Mouse (Mus musculus): ENCODE results near the gene B3gnt8. TPM values are rescaled to one million over a fixed set of nuclear protein-coding genes. Genes with fewer than 3 reads are reported as not detected.

The B3gnt8 gene
- 25.7 and 33.2 TPM in 2 replicates for polyA plus RNA-seq (2012; rRNA removed)

DNA sequence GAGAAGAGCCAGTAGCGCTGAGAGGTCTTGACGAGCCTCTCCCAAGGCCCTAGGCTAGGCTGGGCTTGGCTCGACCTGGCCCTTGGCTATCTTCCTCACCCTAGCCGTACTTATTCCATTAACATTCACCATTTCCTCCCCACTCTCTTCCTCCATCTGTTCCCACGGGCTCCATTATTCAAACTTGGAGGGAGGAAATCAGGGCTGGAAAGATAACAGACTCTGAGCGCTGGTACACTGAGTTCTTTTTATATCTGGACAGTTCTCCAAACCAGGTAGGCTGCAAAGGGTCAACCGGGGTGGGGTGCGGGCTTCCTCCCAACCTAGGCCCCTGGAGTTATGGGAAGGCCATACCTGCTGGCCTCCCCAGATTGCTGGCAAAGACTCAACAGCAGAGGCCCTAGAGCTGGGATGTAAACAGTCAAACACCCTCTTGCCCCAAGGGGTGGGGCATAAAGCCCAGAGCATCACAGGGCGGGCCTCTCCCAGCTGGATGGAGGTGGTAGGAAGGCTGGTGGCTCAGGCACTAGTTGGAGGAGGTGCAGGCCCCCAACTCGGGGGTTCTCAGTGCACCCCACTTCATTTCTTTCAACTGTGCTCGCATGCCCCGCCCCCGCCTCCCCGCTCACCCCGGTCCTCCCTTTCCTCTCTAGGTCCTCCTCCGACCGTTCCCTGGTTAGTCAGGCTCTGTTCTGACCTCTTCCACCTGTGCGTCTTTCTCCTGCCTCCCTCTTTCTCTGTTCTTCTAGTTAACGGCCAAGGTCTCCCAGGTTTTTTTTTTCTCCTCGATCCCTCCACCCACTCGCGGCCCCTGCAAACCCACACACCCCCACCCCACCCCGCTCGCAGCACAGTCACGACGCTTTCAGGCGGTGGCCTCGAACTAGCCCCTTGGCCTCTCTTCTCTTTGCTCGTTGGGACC lies at the start of gene B3gnt8:
TSS of gene B3gnt8 (plus strand) at position 146 of the 922 bp plus-strand sequence.

DNA sequence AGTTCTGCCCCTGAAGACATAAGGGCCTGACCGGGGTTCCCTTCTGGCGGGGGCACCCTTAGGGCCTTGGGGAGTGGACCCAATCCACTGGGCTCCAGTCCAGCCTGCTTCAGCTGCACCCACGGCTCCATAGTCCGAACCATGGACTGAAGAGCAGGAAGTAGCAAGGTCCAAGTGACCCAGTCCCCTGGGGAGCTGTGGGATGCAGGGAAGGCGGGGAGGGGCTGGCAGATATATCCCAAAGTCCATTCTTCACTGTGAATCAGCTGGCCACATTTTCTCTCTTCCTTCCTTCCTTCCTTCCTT lies 10.8 kb upstream of the B3gnt8 start, which contains the start of gene Erich4:
TSS of gene Erich4 (minus strand) at position 187 of the 306 bp plus-strand sequence.

DNA sequence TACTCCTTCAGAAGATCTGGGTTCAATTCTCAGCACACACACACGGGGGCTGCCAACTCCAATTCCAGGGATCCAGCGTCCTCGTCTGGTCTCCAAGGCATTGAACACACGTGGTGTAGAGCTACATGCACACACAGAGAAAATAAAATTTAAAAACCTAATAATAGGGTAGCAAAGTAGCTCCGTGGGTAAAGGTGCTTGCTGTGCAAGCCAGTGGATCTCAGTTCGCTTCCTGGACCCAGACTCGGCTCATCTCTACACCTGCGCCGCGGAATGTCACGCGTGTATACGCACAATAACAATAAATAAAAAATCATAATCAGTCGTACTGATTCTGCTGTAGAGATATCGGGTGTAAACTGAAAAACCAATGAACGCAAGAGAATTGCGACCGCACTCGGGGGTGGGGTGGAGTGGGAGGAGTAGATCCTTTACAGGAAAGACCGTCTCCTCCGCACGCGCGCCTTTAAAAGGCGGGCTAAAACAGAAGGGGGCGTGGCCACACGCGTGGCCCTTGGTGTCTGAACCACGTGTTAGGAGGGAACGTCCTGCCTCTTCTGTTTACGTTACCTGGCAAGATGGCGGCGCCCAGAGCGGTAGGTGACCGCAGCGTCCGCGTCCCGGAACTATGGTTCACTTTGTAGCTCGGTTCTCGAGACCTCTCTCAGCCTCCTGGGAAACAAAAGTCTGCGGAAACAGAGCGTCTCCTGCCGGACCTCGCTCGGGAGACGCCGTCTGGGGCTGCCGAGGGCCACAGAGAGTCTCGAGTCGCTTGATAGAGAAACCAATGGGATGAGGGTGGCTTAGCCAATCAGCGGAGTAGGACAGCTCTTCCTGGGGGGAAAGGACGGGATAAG lies 7.4 kb upstream of the B3gnt8 start, which contains the start of gene Dmac2:
TSS of gene Dmac2 (plus strand) at position 550 of the 857 bp plus-strand sequence.

GRCm38 (mm10) chr7:25658657-25659472 lies 32.4 kb downstream of the B3gnt8 start, which contains the start of the genes Bckdha and Exosc5:
Gene Bckdha, minus strand, starts transcription at chr7:25658981.
Gene Exosc5, plus strand, starts transcription at chr7:25659164.

DNA sequence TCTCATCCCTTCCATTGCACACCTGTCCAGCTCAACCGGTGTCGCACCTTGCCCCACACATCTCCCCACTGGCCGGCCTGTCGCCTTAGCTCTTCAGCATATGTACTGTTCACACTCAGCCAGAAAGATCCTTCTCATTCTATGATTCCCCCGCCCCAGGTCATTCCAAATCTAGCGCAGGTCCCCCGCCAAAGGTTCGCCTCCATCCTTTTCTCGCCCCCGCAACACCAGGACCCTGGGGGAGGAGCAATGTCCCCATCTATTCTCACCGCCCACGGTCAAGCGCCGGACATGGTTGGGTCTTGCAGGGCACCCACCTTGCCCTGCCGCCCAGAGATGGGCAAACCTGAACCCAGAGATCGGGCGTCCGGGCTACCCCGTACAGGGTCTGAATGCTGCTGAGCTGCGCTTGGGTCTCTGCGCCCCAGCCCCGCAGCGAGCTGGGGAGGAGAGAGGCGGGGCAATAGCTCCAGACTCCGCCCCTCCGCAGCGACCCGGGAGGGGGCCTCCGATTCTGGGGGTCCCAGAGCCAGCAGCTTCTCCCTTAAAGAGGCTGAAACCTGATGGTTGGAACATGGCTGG lies 48.4 kb downstream of the B3gnt8 start, which contains the start of gene Tmem91:
TSS of gene Tmem91 (minus strand) at position 448 of the 582 bp plus-strand sequence.

DNA sequence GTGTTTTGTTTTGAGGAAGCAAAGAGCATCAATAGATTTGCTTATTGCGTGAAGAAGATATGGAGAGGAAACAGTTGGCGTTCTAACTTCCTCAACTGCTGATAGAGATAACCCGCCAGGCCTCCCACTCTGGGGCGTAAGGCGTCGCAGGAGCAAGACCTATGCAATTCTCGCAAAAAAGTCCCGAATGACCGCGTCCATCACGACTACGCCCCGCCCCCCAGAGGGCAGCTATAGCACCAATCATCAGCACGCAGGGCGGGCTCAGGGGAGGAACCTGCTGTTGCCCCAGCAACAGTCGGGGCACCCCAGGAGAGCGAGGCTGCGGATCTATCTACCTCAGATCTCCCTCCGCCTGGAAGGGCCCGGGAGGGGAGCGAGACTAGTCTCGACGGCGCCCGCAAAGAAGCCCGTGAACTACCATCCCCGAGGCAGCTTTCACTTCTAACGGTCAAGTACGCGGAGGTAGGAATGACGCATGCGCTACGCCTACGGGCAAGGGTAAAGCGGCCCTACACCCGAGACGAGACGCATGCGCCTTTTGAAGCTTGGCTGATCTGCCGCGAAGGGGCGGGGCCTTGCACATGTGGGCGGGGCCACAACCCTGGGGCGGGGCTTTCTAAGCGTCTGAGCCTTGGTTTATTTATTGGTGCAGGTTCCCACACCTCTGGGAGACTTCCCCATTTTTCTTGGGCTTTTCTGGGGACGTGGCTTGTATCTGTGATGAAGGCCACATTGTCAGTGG lies 54.2 kb downstream of the B3gnt8 start, which contains the start of gene B9d2:
TSS of gene B9d2 (plus strand) at position 267 of the 745 bp plus-strand sequence.

Other genes with a start within 250 kb of the B3gnt8 start
- 105 and 109 TPM in 2 replicates for gene Lipe, start 227.9 kb upstream of the B3gnt8 start, polyA plus RNA-seq (2012; rRNA removed)
- 7.7 and 9.4 TPM in 2 replicates for gene Cxcl17, start 213.8 kb upstream of the B3gnt8 start, polyA plus RNA-seq (2012; rRNA removed)
- gene Ceacam1, start 149.1 kb upstream of the B3gnt8 start, polyA plus RNA-seq (2012; rRNA removed) = 7.2 and 8.8 TPM in 2 replicates
- gene Ceacam2, start 86.8 kb upstream of the B3gnt8 start, polyA plus RNA-seq (2012; rRNA removed) = 0.03 TPM in 1 of 2 replicates, not detected in the other
- gene Erich4, start 10.8 kb upstream of the B3gnt8 start, polyA plus RNA-seq (2012; rRNA removed) = not detected in 2 replicates
- gene Dmac2, start 7.2 kb upstream of the B3gnt8 start, polyA plus RNA-seq (2012; rRNA removed) = 51.2 and 60.0 TPM in 2 replicates
- gene Bckdha, start 32.3 kb downstream of the B3gnt8 start, polyA plus RNA-seq (2012; rRNA removed) = 255 and 263 TPM in 2 replicates
- 97.4 and 109 TPM in 2 replicates for gene Exosc5, start 32.5 kb downstream of the B3gnt8 start, polyA plus RNA-seq (2012; rRNA removed)
- 0.86 and 1.2 TPM in 2 replicates for gene Tmem91, start 48.5 kb downstream of the B3gnt8 start, polyA plus RNA-seq (2012; rRNA removed)
- 99.9 and 100 TPM in 2 replicates for gene B9d2, start 54.1 kb downstream of the B3gnt8 start, polyA plus RNA-seq (2012; rRNA removed)
- 48.5 and 56.7 TPM in 2 replicates for gene Tgfb1, start 60.3 kb downstream of the B3gnt8 start, polyA plus RNA-seq (2012; rRNA removed)
- gene Ccdc97, start 92.4 kb downstream of the B3gnt8 start, polyA plus RNA-seq (2012; rRNA removed) = 117 and 135 TPM in 2 replicates
- 58.3 and 68.0 TPM in 2 replicates for gene Hnrnpul1, start 128.1 kb downstream of the B3gnt8 start, polyA plus RNA-seq (2012; rRNA removed)
- gene Axl, start 162.1 kb downstream of the B3gnt8 start, polyA plus RNA-seq (2012; rRNA removed) = 164 TPM in 2 replicates
- 62.2 and 102 TPM in 2 replicates for gene Cyp2s1, start 190.3 kb downstream of the B3gnt8 start, polyA plus RNA-seq (2012; rRNA removed)